Mouse (Mus musculus) cortical plate, adult 2 months (tissue): ENCODE results near the gene Olfr420. TPM values are rescaled to one million over a fixed set of nuclear protein-coding genes. Genes with fewer than 3 reads are reported as not detected.

ENCODE experiments used
- H3K27ac ChIP-seq: fragments of 200-500 bp; 2 replicates; pipeline ENCODE4 v1.5.1; 2012; ENCODE audit warnings: low read length, control low read depth, inconsistent platforms; ENCODE audit not compliant: insufficient read depth
- H3K4me1 ChIP-seq: fragments of 200-500 bp; 2 replicates; pipeline ENCODE4 v1.6.1; 2011; ENCODE audit warnings: low read length; ENCODE audit not compliant: control insufficient read depth, insufficient read depth
- H3K4me3 ChIP-seq: fragments of 200-500 bp; 2 replicates; pipeline ENCODE4 v1.5.1; 2011; ENCODE audit warnings: mild to moderate bottlenecking, low read length, control low read depth; ENCODE audit not compliant: insufficient read depth
- CTCF ChIP-seq: fragments of 200-500 bp; IDR thresholded peaks from 2 replicates; pipeline ENCODE4 v1.5.1; 2011; ENCODE audit warnings: mild to moderate bottlenecking, control low read depth, low read length; ENCODE audit not compliant: insufficient read depth; ENCODE audit errors: extremely low read depth
- POLR2A ChIP-seq: fragments of 200-500 bp; IDR thresholded peaks from 2 replicates; pipeline ENCODE4 v1.6.1; 2011; ENCODE audit warnings: mild to moderate bottlenecking, low read length, control low read depth; ENCODE audit not compliant: insufficient read depth; ENCODE audit errors: extremely low read depth
- polyA plus RNA-seq: library from polyadenylated mRNA; depleted of rRNA; stranded (reverse); fragments of >200 nt; gene quantifications from 2 replicates; pipeline ENCODE4 v1.2.3, GENCODE M21; 2012; rRNA removed

Gene Olfr420
- not detected in 2 replicates for polyA plus RNA-seq

DNA sequence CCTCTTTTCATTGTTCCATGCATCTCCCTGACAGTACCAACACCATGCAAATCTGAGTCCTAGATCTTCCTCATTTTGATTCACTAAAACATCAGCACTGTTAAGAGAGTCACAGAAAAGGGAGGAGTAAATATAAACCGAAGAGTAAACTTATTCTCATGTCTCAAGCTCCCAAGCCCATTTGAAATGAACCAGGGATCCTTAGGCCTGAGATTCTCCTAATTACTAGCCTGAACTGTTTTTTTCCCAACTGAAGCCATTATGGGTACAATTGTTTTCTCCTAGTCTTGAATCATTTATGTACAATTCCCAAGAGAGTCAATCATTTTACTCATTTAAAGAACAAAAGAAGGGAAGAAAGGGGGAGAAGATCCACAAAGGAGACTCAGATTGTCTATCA is at the start of gene Olfr420:
Olfr420 (plus strand) TSS at position 301 of the 400 bp plus-strand sequence.
- H3K27ac ChIP-seq = no peak within 1 kb of the TSS
- no peaks in the 10 kb centered on the region for H3K4me1 ChIP-seq
- H3K4me3 ChIP-seq = no peak within 1 kb of the TSS
- no peak for TF ChIP-seq POLR2A
- no peak for TF ChIP-seq CTCF

DNA sequence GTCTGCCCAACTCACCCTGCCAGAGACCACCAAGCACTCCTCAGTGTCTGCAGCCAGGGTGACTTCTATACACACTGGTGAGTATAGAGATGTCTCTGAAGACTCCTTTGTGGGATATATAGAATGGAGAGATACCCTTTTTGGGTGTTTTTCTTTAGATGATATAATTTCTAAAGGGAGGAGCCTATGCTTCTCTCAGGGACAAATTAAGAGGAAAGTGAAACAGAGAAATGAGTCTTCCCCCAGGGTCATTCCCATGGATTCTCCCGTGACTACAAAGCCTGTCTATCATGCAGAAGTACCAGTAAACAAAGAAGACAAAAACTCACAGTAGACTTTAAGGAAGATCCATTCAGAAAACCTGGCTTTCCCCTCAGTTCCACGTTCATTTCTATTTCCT is 34.4 kb upstream of the Olfr420 start, which contains the start of gene Olfr231:
Olfr231 (minus strand) TSS at position 101 of the 400 bp plus-strand sequence.
- Histone ChIP-seq H3K27ac (no peak within 1 kb of the TSS), H3K4me3 (no peak within 1 kb of the TSS), H3K4me1 (no peaks in the 10 kb centered on the region)
- no peak for TF ChIP-seq CTCF
- TF ChIP-seq POLR2A = no peak

DNA sequence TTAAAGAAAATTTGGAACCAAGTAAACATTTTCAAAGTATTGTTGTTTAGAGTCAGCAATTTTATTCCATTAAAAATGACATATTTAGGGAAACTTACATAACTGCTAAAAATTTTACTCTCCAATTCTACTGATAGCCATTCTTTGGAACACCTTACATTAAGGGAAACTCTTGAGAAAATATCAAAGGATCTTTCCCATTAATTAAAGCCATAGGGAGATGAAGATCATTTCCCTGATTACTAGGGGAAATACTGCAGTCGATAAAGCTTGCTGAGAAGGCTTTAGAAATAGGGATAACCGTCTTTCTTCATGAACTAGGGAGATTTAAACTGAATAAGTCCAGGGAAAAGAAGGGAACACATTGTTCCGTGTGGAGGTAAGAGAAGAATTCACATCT is 24.2 kb upstream of the Olfr420 start, which contains the start of gene Olfr424:
Olfr424 (plus strand) TSS at position 301 of the 400 bp plus-strand sequence.
- Histone ChIP-seq H3K4me1 (no peaks in the 10 kb centered on the region), H3K27ac (no peak within 1 kb of the TSS), H3K4me3 (no peak within 1 kb of the TSS)
- TF ChIP-seq CTCF (no peak), POLR2A (no peak)

DNA sequence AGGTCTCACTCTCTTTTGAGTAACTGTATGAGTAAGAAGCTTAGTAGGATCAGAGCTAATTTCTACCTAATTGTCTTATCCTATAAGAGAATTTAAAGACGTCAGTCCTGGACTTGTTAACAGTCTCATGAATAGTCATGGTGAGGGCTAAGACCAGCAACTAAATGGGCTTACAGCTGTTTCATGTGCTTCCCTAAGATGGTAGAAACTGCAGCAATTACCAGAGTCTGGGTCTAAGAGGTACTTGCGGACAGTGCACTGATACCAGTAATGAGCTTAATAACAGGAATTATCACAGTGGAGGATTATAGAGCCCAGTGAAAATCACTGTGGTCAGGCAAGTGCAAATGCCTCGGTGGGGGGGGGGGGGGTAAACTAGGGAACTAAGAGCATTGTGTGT is 23.4 kb upstream of the Olfr420 start:
- H3K27ac ChIP-seq = no peak overlapping the region
- H3K4me1 ChIP-seq = no peaks in the 10 kb centered on the region
- no peak overlapping the region for H3K4me3 ChIP-seq
- no peak for TF ChIP-seq POLR2A
- no peak for TF ChIP-seq CTCF

DNA sequence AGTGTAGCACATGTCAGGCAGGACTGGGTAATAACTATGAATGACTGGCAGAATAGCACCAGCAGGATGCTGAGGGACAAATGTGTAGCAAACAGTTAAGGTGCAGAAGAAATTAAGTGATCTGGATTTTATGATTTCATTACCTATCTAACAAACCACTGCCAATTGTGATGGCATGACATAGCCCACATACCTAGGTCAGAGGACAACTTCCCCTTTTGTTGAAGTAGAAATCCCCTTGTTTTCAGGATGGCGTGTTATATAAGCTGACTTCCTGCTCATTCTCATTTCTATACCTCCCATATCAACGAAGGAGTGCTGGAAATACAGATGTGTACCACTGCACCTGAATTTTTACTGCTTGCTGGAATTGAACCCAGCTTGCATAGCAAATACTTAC is 14.0 kb upstream of the Olfr420 start:
- no peak for TF ChIP-seq POLR2A
- no peak for TF ChIP-seq CTCF
- no peak overlapping the region for H3K27ac ChIP-seq

DNA sequence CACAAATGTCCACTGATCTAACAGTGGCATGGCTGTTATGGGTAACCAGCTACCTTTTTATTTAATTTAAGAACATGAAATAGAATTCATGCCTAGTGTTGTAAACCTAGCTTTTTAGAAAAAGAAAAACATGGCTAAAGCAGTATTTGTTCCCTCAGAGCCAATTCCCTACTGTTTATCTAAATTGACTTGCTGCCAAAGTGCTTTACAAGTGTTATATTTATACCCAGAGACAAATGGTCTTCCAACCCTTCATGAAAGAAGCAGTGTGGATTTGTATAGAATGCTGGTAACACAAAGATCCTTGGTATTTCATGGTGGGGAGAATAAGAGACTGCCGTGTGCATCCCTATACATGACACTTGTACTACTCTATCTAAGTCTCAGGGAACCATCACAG is 8.7 kb upstream of the Olfr420 start:
- Histone ChIP-seq H3K27ac (no peak overlapping the region), H3K4me1 (no peaks in the 10 kb centered on the region), H3K4me3 (no peak overlapping the region)
- TF ChIP-seq CTCF = no peak
- no peak for TF ChIP-seq POLR2A

More for the DNA sequence above, 14.0 kb upstream of the Olfr420 start:
- Histone ChIP-seq H3K4me3 (no peak overlapping the region), H3K4me1 (no peaks in the 10 kb centered on the region)

DNA sequence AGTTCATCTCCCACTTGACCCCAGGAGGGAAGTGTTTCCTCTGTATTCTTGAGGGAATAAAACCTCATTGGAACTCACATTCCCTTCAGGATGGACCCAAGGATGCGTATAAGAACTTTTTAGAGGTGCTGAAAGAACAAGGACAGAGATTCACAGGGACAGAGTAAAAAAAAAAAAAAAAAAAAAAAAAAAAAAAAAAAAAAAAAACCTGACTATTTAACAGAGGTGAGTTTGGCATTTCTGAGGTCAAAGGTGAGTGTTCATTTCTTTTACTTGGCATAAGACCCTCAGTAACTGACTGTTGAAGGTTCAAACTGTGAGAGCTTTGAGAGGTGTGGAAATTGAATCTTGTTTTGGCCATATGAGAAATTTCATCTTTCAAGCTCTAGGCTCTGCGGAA is 6.1 kb upstream of the Olfr420 start:
- Histone ChIP-seq H3K4me3 (no peak overlapping the region), H3K4me1 (no peaks in the 10 kb centered on the region), H3K27ac (no peak overlapping the region)
- TF ChIP-seq CTCF (no peak), POLR2A (no peak)

DNA sequence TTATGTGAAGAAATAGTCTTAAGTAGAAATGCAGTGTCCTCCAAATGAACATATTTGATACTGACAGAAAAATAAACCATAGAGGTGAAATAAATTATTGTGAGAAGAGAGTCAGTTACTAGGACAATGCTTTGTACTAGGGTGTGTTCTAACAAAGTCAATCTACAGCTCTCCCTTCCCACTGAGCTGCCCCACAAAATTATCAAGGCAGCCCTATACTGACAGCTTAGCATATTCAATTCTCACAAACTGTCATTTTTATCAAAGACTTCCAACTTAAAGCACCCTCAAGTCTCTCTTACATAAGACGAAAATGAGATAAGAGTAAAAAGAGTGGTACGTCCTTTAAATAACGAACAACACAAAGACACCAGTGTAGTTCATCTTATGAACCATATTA is 2.2 kb downstream of the Olfr420 start:
- TF ChIP-seq POLR2A (no peak), CTCF (no peak)
- Histone ChIP-seq H3K4me3 (no peak overlapping the region), H3K4me1 (no peaks in the 10 kb centered on the region)

DNA sequence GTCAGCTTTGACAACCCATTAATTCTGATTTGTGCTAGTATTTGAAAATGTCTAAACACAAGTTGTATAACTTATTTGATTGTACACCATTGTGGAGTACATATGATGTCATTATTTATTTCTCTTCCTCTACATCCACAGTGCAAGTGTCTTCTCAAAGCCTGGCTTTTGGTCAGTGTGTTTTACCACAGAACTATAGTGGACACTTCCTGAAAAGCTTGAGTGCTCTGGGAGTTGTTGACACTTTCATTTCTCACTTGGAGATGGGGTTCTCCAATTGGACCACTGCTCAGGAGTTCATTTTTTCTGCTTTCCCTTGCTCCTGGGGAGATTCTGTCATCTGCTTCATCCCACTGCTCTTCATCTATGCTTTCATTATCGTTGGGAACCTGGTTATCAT is 3.1 kb downstream of the Olfr420 start:
- no peaks in the 10 kb centered on the region for H3K4me1 ChIP-seq
- TF ChIP-seq CTCF (no peak), POLR2A (no peak)
- H3K27ac ChIP-seq = no peak overlapping the region
- H3K4me3 ChIP-seq = no peak overlapping the region

More for the DNA sequence above, 2.2 kb downstream of the Olfr420 start:
- no peak overlapping the region for H3K27ac ChIP-seq

DNA sequence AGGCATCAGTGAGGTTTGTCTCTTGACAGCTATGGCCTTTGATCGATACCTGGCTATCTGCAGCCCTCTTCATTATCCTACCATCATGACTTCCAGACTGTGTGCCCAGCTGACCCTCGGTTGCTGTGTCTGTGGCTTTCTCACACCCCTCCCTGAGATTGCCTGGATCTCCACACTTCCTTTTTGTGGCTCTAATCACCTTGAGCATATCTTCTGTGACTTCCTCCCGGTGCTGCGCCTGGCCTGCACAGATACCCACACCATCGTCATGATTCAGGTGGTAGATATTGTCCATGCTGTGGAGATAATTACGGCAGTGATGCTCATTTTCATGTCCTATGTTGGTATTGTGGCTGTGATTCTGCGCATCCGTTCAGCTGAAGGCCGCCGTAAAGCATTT is 3.7 kb downstream of the Olfr420 start:
- Histone ChIP-seq H3K4me3 (no peak overlapping the region), H3K27ac (no peak overlapping the region), H3K4me1 (no peaks in the 10 kb centered on the region)
- no peak for TF ChIP-seq POLR2A
- TF ChIP-seq CTCF = no peak

DNA sequence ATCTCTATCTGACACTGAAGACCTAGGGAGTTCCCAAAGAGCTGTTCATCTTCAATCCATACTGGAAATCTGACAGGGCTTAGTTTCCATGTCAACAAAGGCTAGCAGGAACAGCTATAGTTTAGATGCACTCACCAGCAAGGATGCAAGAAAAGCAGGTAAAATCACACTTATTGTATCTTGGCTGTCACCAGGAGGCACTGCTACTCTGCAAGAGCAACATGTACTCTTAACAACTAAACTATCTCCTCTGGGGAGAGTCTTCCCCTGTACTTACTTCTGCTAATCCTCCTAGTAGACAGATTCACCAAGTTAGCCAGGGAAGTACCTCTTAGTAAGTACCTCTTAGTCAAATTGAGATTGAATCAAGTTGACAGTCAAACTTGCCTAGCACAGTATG is 13.6 kb downstream of the Olfr420 start:
- H3K4me3 ChIP-seq = no peak overlapping the region
- TF ChIP-seq POLR2A = no peak
- no peak for TF ChIP-seq CTCF
- H3K27ac ChIP-seq = no peak overlapping the region
- no peaks in the 10 kb centered on the region for H3K4me1 ChIP-seq
